Mouse (Mus musculus) E14TG2a.4 (cell line): ENCODE data around the gene Prickle4.

Experiments
- CTCF ChIP-seq: conservative IDR thresholded peaks from 2 replicates; pipeline ENCODE4 v1.5.1; 2014; ENCODE audit warnings: low read length
- NANOG ChIP-seq: IDR thresholded peaks from 2 replicates; pipeline ENCODE4 v1.6.1; 2014; ENCODE audit warnings: borderline replicate concordance, low read length, mixed read lengths

DNA sequence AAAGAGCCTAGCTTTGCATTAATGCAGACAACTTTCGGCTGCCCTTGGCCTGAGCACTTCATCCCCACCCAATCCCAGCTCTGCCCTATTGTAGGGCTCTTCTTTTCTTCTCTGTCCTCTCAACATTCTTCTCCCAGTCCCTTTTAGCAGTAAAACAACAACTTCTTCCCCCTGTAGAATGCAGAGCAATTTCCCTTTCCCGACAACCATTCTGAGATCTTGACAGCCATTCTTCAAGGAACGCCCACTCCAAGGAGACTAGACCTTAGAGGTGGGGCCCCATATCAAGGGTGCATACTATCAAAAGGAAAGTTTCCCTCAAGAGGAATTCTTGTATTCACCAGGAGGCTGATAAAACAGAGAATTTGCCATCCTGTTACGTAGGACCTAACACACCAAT, 45.6 kb downstream of the Prickle4 start:
- TF ChIP-seq CTCF (no peak), NANOG (no peak)
